Mouse (Mus musculus): ENCODE measurements around the gene Krcc1. TPM values are rescaled to one million over a fixed set of nuclear protein-coding genes. Genes with fewer than 3 reads are reported as not detected.
A peak's percentile ranks its signal among the peaks of the same experiment; 100 is the strongest.

Gene Krcc1
- polyA plus RNA-seq, 1 experiment, result 6.9 TPM

- peaks cover 17% of the 10 kb centered on the region; the same call in 1 of the 2 replicates for H3K4me1 ChIP-seq (ENCODE audit: control insufficient read depth, insufficient read depth, insufficient read length, low read length)
- TF ChIP-seq POLR2A (IDR thresholded peaks at IDR 0.05; ENCODE audit: low read depth, low read length) (no peak), CTCF (IDR thresholded peaks at IDR 0.05; ENCODE audit: extremely low read depth, insufficient read length, insufficient replicate concordance, low read depth, low read length) (no peak)
- H3K36me3 ChIP-seq (ENCODE audit: control insufficient read depth, insufficient read depth, low read length), result no peaks in the 10 kb centered on the region
- WGBS, result 25% methylated on average over 6 of the region's 6 CpGs
- peak overlapping the region; percentile 87 for H3K27ac ChIP-seq (ENCODE audit: insufficient read depth, low read depth, low read length)
- no peaks in the 10 kb centered on the region for H3K27me3 ChIP-seq (ENCODE audit: control insufficient read depth, insufficient read depth, low read length)
- H3K4me3 ChIP-seq (ENCODE audit: low read depth, low read length), result no peak overlapping the region
Observed at GRCm38 (mm10) chr6:71236506-71236905, 35.0 kb upstream of the Krcc1 start.

DNA sequence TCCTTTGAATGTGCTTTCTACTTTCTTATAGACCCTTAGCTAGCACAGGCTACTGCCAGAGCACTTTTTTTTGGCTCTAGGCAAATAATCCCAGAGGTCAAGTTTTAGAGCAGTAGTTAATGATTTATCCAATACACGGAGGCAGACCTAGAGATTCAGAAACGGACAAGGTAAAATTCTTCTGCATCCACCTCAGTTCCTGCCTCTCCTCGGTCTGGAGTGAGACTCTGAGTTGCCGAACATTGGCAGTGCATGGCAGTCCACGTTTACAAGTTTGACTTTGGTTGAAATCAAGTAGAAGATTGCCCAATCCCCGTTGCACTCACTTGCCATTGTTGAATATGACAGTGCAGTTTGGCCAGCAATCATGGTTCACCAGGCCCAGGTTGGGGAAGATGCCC, 34.4 kb upstream of the Krcc1 start:
- Histone ChIP-seq H3K27me3 (ENCODE audit: control insufficient read depth, insufficient read depth, low read length) (no peaks in the 10 kb centered on the region), H3K4me3 (ENCODE audit: low read depth, low read length) (no peak overlapping the region), H3K36me3 (ENCODE audit: control insufficient read depth, insufficient read depth, low read length) (no peaks in the 10 kb centered on the region), H3K4me1 (ENCODE audit: control insufficient read depth, insufficient read depth, insufficient read length, low read length) (peaks cover 17% of the 10 kb centered on the region; the same call in 1 of the 2 replicates), H3K27ac (ENCODE audit: insufficient read depth, low read depth, low read length) (peak overlapping the region; percentile 71)
- 25% methylated on average over 6 of the region's 6 CpGs for WGBS
- no peak for TF ChIP-seq CTCF (IDR thresholded peaks at IDR 0.05; ENCODE audit: extremely low read depth, insufficient read length, insufficient replicate concordance, low read depth, low read length)
- TF ChIP-seq POLR2A (IDR thresholded peaks at IDR 0.05; ENCODE audit: low read depth, low read length), result no peak

DNA sequence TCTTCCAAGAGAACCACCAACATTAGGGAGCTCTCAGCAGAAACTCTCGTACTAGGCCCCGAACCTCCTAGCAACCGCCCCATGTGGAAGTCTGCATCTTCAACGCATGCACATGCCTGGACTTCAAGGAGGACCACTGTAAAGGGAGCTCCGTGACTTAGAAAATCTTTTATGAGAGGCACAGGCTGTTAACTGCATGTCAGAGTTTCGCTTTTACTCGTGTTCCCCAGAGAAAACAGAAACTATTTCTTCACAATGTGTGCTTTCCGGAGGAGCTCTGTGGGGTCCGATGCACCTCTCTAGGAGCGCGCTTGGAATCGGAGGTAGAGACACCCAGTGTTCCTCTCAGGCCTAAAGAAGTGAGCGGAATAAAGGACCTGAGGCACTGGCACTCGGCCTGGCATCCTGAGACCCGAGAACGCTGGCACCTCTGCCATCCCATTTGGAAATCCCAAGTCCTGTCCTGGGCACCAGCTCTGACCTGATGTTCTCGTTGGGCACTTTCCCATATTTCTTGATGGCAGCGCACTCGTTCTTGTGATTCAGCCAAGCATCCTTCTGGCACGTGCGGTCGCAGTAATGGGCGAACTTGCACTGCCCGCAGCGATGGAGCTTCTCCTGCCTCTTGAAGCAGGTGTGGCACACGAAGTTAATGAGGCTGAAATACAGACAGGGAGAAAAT, 32.3 kb upstream of the Krcc1 start:
- Histone ChIP-seq H3K36me3 (ENCODE audit: control insufficient read depth, insufficient read depth, low read length) (no peaks in the 10 kb centered on the region), H3K4me3 (ENCODE audit: low read depth, low read length) (no peak overlapping the region), H3K4me1 (ENCODE audit: control insufficient read depth, insufficient read depth, insufficient read length, low read length) (peaks cover 17% of the 10 kb centered on the region; the same call in 1 of the 2 replicates), H3K27ac (ENCODE audit: insufficient read depth, low read depth, low read length) (no peak overlapping the region), H3K27me3 (ENCODE audit: control insufficient read depth, insufficient read depth, low read length) (no peaks in the 10 kb centered on the region)
- WGBS, result 91% methylated on average over 26 of the region's 26 CpGs
- TF ChIP-seq POLR2A (IDR thresholded peaks at IDR 0.05; ENCODE audit: low read depth, low read length) (no peak), CTCF (IDR thresholded peaks at IDR 0.05; ENCODE audit: extremely low read depth, insufficient read length, insufficient replicate concordance, low read depth, low read length) (no peak)

DNA sequence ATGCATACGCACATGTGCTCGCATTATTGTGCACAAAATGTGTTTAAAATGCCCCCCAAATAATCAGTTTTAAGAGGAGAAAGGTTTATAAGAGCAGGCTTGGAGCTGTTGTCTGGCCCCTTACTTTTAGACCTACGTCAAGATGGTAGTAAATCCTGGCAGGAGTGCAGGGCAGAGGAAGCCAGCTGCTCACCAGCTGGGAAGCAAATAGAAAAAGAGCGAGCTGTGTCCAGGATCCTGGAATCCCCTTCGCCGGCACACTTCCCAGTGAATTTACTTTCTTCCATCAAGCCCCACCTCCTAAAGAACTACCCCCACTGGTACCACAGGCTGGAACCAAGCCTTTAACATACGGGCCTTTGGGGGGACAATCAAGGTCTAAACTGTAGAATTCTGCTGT, 30.6 kb upstream of the Krcc1 start:
- WGBS, result 89% methylated on average over 7 of the region's 7 CpGs
- H3K4me3 ChIP-seq (ENCODE audit: low read depth, low read length), result no peak overlapping the region
- H3K36me3 ChIP-seq (ENCODE audit: control insufficient read depth, insufficient read depth, low read length), result no peaks in the 10 kb centered on the region
- H3K27ac ChIP-seq (ENCODE audit: insufficient read depth, low read depth, low read length), result no peak overlapping the region
- TF ChIP-seq POLR2A (IDR thresholded peaks at IDR 0.05; ENCODE audit: low read depth, low read length) (no peak), CTCF (IDR thresholded peaks at IDR 0.05; ENCODE audit: extremely low read depth, insufficient read length, insufficient replicate concordance, low read depth, low read length) (no peak)
- H3K27me3 ChIP-seq (ENCODE audit: control insufficient read depth, insufficient read depth, low read length), result no peaks in the 10 kb centered on the region
- peaks cover 10% of the 10 kb centered on the region; the same call in 1 of the 2 replicates for H3K4me1 ChIP-seq (ENCODE audit: control insufficient read depth, insufficient read depth, insufficient read length, low read length)

DNA sequence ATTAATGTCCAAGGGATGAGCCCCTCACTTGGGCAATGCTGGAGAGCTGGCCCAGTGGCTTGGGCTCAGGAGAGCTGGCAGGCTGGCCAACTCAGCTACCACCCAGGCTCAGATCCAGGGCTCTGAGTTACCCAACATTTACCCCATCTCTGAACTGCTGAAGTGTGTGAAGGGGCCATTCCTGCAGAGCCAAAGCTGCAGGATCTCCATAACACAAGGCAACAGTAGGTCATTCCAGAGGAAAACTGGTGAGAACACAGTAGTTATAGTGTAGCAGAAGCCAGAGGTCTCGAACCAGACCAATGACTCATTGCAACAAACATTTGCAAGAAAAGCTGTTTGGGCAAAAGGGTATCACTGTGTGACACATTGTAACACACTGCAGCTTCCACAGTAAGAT, 28.7 kb upstream of the Krcc1 start:
- 77% methylated on average over 1 of the region's 1 CpGs for WGBS
- H3K27ac ChIP-seq (ENCODE audit: insufficient read depth, low read depth, low read length), result no peak overlapping the region
- no peaks in the 10 kb centered on the region for H3K27me3 ChIP-seq (ENCODE audit: control insufficient read depth, insufficient read depth, low read length)
- TF ChIP-seq CTCF (IDR thresholded peaks at IDR 0.05; ENCODE audit: extremely low read depth, insufficient read length, insufficient replicate concordance, low read depth, low read length) (no peak), POLR2A (IDR thresholded peaks at IDR 0.05; ENCODE audit: low read depth, low read length) (no peak)
- H3K4me3 ChIP-seq (ENCODE audit: low read depth, low read length), result no peak overlapping the region
- H3K4me1 ChIP-seq (ENCODE audit: control insufficient read depth, insufficient read depth, insufficient read length, low read length), result no peaks in the 10 kb centered on the region
- no peaks in the 10 kb centered on the region for H3K36me3 ChIP-seq (ENCODE audit: control insufficient read depth, insufficient read depth, low read length)

DNA sequence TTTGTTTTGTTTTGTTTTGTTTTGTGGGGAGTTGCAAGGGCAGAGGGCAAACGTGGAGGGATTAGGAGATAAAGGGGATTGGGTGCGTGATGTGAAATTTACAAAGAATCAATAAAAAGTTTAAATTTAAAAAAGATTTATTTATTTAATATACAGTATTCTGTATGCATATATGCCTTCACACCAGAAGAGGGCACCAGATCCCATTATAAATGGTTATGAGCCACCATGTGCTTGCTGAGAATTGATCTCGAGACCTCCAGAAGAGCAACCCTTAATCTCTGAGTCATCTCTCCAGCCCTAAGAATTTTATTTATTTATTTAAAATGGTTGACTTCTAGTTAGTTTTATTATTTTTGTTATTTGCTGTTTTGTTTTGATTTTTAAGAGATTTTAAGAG, 28.2 kb upstream of the Krcc1 start:
- no peak overlapping the region for H3K4me3 ChIP-seq (ENCODE audit: low read depth, low read length)
- H3K27me3 ChIP-seq (ENCODE audit: control insufficient read depth, insufficient read depth, low read length), result no peaks in the 10 kb centered on the region
- no peaks in the 10 kb centered on the region for H3K4me1 ChIP-seq (ENCODE audit: control insufficient read depth, insufficient read depth, insufficient read length, low read length)
- H3K36me3 ChIP-seq (ENCODE audit: control insufficient read depth, insufficient read depth, low read length), result no peaks in the 10 kb centered on the region
- H3K27ac ChIP-seq (ENCODE audit: insufficient read depth, low read depth, low read length), result no peak overlapping the region
- TF ChIP-seq POLR2A (IDR thresholded peaks at IDR 0.05; ENCODE audit: low read depth, low read length), result no peak
- no peak for TF ChIP-seq CTCF (IDR thresholded peaks at IDR 0.05; ENCODE audit: extremely low read depth, insufficient read length, insufficient replicate concordance, low read depth, low read length)
- WGBS, result 79% methylated on average over 3 of the region's 3 CpGs

- Histone ChIP-seq H3K4me1 (ENCODE audit: control insufficient read depth, insufficient read depth, insufficient read length, low read length) (peaks cover 11% of the 10 kb centered on the region; the same call in 1 of the 2 replicates), H3K27me3 (ENCODE audit: control insufficient read depth, insufficient read depth, low read length) (no peaks in the 10 kb centered on the region), H3K27ac (ENCODE audit: insufficient read depth, low read depth, low read length) (peak overlapping the region; percentile 24; the same call in 1 of the 2 replicates), H3K36me3 (ENCODE audit: control insufficient read depth, insufficient read depth, low read length) (no peaks in the 10 kb centered on the region), H3K4me3 (ENCODE audit: low read depth, low read length) (no peak overlapping the region)
- WGBS, result 95% methylated on average over 1 of the region's 1 CpGs
- TF ChIP-seq CTCF (IDR thresholded peaks at IDR 0.05; ENCODE audit: extremely low read depth, insufficient read length, insufficient replicate concordance, low read depth, low read length) (no peak), POLR2A (IDR thresholded peaks at IDR 0.05; ENCODE audit: low read depth, low read length) (no peak)
Observed at GRCm38 (mm10) chr6:71248420-71248819, 23.1 kb upstream of the Krcc1 start.

All from small intestine, adult 2 months (tissue).